Mouse (Mus musculus) testis, adult 10 weeks (tissue): Measurements from ENCODE around the gene Olfr55. TPM values are rescaled to one million over a fixed set of nuclear protein-coding genes. Genes with fewer than 3 reads are reported as not detected.

ENCODE experiments used
- polyA plus RNA-seq: library from polyadenylated mRNA; stranded (reverse); fragments of 350-450 nt; fragmentation: Illumina TruSeq; extraction: RNeasy Lipid Tissue Mini Kit (QIAGEN cat#74804); gene quantifications from one replicate; pipeline ENCODE4 v1.2.3, GENCODE M21; 2014; ENCODE audit warnings: low read depth, low replicate concordance

Olfr55 gene
- polyA plus RNA-seq: not detected

GRCm38 (mm10) chr17:33168147-33168546 is at the start of gene Olfr55:
Gene Olfr55 (plus strand): TSS chr17:33168447.

DNA sequence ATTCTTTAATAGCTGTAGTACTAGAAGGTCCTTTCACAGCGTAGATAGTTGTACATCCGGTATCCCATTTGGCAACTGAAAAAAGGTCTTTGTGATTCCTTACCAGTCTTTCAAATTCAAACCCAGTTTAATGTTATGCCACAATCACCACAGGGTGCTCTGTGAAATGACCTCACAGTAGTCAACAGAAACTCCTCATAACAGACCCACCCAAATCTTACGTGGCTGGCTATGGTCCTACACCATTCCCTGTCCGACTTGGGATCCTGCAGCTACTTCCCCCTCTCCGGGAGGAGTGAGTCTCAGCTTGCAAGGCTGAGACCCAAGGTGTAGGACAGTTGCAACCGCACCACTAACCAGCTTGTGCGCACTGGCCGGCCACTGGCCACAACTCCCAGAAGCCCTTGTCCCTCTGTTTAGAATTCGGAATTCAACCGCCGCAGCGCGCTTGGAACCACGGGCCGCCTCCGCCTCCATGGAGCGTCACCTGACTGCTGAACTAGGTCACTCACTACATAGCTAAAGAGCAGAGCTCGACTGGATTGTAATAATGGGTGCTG is 28.9 kb upstream of the Olfr55 start, which contains the start of gene Morc2b:
Morc2b (minus strand) TSS at position 423 of the 560 bp plus-strand sequence.

DNA sequence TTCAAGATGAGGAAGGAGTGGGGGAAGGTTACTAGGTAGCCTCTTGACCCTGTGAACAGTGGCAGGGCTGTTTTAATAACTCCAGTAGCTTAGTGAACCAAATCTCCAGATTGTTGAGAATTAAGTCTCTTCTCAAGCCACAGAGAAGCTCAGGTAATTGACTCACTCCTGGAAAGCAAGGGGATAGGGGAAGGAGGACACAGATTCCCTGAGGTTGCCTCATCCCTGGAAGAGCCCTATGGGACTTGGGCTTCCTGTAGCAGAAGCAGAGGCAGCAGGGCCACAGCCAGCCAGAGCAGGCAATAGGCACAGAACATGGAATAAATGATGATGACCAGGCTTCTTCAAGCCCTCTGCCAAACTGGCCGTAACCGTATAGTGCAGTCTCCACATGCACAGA is 22.8 kb downstream of the Olfr55 start, which contains the start of gene Olfr239:
Olfr239 (plus strand) TSS at position 301 of the 400 bp plus-strand sequence.

GRCm38 (mm10) chr17:33221590-33221989 is 53.3 kb downstream of the Olfr55 start, which contains the start of gene Olfr1564:
Gene Olfr1564 (minus strand): TSS chr17:33221690.

Other genes starting within 250 kb of the Olfr55 start
- gene Cyp4f13, start 221.0 kb upstream of the Olfr55 start, polyA plus RNA-seq: 2.5 TPM
- gene Zfp472, start 202.6 kb upstream of the Olfr55 start, polyA plus RNA-seq: 7.3 TPM
- 8.7 TPM for gene Zfp952, start 175.3 kb upstream of the Olfr55 start, polyA plus RNA-seq
- gene Zfp763, start 135.0 kb upstream of the Olfr55 start, polyA plus RNA-seq: 5.3 TPM
- 71.2 TPM for gene 4921501E09Rik, start 100.4 kb upstream of the Olfr55 start, polyA plus RNA-seq
- gene Zfp563, start 79.1 kb upstream of the Olfr55 start, polyA plus RNA-seq: 13.9 TPM
- 209 TPM for gene Morc2b, start 28.8 kb upstream of the Olfr55 start, polyA plus RNA-seq
- gene Olfr239, start 22.9 kb downstream of the Olfr55 start, polyA plus RNA-seq: not detected
- 0.08 TPM for gene Olfr1564, start 53.2 kb downstream of the Olfr55 start, polyA plus RNA-seq
- gene Zfp955a, start 86.7 kb downstream of the Olfr55 start, polyA plus RNA-seq: 26.4 TPM
- gene Olfr63, start 96.2 kb downstream of the Olfr55 start, polyA plus RNA-seq: not detected
- gene Zfp955b, start 121.1 kb downstream of the Olfr55 start, polyA plus RNA-seq: 24.8 TPM
- 50.8 TPM for gene Zfp81, start 190.4 kb downstream of the Olfr55 start, polyA plus RNA-seq
- 4.0 TPM for gene Zfp101, start 226.2 kb downstream of the Olfr55 start, polyA plus RNA-seq